Mouse (Mus musculus): ENCODE measurements around the gene Bicdl1. TPM values are rescaled to one million over a fixed set of nuclear protein-coding genes. Genes with fewer than 3 reads are reported as not detected.
A peak's percentile ranks its signal among the peaks of the same experiment; 100 is the strongest.

Gene Bicdl1
- polyA plus RNA-seq, 1 experiment, result 5.7 TPM

DNA sequence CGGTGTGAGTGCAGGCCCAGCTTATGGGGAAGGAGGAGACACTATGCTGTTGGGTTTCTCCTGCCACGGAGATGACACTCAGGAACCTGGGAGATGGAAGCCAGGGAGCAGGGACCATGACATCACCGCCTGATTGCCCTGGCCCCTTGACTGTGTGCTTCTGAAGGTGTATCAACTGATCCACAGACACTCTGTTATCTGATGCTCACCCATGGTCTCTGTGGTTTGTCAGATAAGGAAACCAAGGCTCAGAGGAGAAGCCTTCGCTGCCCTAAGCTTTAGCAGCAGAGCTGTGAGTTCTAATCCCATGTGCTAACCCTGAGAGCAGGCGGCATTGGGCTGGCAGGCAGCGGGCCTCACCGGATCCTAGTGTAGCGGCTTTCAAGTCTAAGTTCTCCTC is 97.4 kb downstream of the Bicdl1 start:
- Histone ChIP-seq H3K4me3 (ENCODE audit: insufficient read depth, low read length) (no peak overlapping the region), H3K27ac (ENCODE audit: insufficient read depth, low read length) (no peak overlapping the region), H3K4me1 (ENCODE audit: control insufficient read depth, insufficient read depth, low read length) (no peaks in the 10 kb centered on the region; the same call in none of the 2 replicates)
- TF ChIP-seq POLR2A (IDR thresholded peaks at IDR 0.05; ENCODE audit: low read depth, low read length) (no peak), CTCF (IDR thresholded peaks at IDR 0.05; ENCODE audit: borderline replicate concordance, insufficient read depth, low read length) (no peak)

DNA sequence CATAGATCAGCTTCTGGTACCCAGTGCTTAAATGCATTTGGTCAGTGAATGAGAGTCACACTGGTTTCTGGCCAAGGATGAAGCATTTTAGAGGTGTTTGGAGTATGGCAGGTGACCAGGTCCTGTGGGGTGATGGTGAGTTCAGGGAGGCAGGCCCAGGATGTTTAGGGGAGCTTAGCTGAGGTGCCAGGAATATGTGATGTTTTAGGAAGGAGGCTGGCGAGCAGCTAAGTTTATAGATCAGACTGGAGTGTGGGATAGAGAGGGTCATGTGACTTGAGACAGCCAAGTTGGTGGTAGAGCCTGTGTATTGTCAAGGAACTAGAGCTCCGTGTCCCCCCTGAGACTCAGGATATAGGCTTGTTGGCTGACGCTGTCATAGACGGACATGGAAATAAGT is 98.4 kb downstream of the Bicdl1 start:
- H3K27ac ChIP-seq (ENCODE audit: insufficient read depth, low read length), result no peak overlapping the region
- H3K4me1 ChIP-seq (ENCODE audit: control insufficient read depth, insufficient read depth, low read length), result no peaks in the 10 kb centered on the region; the same call in none of the 2 replicates
- no peak for TF ChIP-seq POLR2A (IDR thresholded peaks at IDR 0.05; ENCODE audit: low read depth, low read length)
- no peak for TF ChIP-seq CTCF (IDR thresholded peaks at IDR 0.05; ENCODE audit: borderline replicate concordance, insufficient read depth, low read length)
- peak overlapping the region; percentile 79 for H3K4me3 ChIP-seq (ENCODE audit: insufficient read depth, low read length)

DNA sequence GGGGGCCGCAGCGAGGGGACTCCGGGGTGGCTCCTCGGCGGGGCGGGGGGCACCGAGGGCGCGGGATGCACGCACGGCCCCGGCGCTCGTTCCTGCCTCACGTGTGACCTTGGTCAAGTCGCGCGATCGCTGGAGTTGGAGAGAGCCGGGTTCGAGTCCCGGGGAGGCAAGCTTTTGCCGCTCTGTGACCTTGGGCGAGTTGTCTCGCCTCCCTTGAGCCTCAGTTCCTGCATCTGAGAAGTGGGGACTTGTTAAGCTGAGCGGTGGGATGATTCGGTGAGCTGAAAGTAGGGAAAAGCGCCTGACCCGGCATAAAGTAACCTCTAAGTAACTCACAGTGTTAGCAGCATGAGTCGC is 99.1 kb downstream of the Bicdl1 start:
- TF ChIP-seq POLR2A (IDR thresholded peaks at IDR 0.05; ENCODE audit: low read depth, low read length) (no peak), CTCF (IDR thresholded peaks at IDR 0.05; ENCODE audit: borderline replicate concordance, insufficient read depth, low read length) (no peak)
- no peaks in the 10 kb centered on the region; the same call in none of the 2 replicates for H3K4me1 ChIP-seq (ENCODE audit: control insufficient read depth, insufficient read depth, low read length)
- H3K4me3 ChIP-seq (ENCODE audit: insufficient read depth, low read length), result peak overlapping the region; percentile 79
- no peak overlapping the region for H3K27ac ChIP-seq (ENCODE audit: insufficient read depth, low read length)

DNA sequence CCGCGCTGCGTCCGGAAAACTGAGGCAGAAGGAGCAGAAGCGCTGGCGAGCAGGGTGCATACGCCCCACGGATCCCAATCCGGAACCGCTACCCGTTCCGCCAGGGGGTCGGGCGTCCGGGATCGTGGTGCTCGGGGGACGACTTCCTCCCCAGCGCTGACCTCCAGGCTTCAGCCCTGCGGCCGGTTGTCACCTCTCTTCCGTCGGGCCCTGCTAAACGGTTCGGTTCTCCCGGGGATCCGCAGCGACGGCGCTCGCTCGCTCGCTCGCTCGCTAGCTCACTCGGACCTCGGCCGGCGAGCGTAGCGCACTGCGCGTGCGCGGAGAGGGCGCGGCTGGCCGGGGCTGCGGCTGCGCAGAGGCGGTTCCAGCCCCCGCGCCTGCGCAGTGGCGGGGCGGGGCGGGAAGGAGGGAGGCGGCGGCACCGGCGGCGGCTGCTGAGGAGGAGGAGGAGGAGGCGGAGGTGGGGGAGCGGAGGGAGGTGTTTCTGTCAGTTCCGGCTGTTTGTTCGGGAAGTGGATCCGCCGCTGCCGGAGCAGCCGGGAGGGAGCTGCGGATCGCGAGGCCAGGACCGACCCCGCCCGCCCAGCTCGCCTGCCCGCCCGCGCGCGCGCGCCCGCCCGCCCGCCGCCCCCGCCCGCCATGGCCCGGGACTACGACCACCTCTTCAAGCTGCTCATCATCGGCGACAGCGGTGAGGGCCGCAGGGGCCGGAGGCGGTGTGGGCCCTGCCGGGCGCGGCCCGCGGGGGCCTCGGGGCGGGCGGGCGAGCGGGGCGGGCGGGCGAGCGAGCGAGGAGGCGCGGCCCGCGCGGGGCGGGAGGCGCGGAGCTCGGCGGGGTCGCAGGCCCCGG is 99.7 kb downstream of the Bicdl1 start, which contains the start of gene Rab35:
TSS of gene Rab35 (plus strand) at position 404 of the 853 bp plus-strand sequence.
- Histone ChIP-seq H3K4me1 (ENCODE audit: control insufficient read depth, insufficient read depth, low read length) (no peaks in the 10 kb centered on the region; the same call in none of the 2 replicates), H3K27ac (ENCODE audit: insufficient read depth, low read length) (peak within 1 kb of the TSS; percentile 76), H3K4me3 (ENCODE audit: insufficient read depth, low read length) (peak within 1 kb of the TSS; percentile 79)
- no peak for TF ChIP-seq CTCF (IDR thresholded peaks at IDR 0.05; ENCODE audit: borderline replicate concordance, insufficient read depth, low read length)
- TF ChIP-seq POLR2A (IDR thresholded peaks at IDR 0.05; ENCODE audit: low read depth, low read length), result peak; percentile 80

DNA sequence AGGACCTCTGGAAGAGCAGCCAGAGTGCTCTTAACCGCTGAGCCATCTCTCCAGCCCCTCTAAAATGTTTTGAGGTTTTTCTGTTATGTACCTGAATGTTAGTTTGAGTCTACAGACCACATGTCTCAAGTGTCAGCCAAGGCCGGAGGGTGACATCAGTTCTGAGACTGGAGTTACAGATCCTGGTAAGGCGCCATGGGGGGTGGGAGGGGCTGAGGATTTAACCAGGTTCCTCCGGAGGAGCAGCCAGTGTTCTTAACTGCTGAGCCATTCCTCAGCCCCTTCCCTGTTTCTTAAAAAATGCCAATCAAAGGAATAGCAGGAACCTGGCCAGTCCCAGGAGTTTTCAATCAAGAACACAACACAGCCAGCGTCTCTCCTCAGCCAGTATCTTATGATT is 101.1 kb downstream of the Bicdl1 start:
- Histone ChIP-seq H3K27ac (ENCODE audit: insufficient read depth, low read length) (no peak overlapping the region), H3K4me3 (ENCODE audit: insufficient read depth, low read length) (peak overlapping the region; percentile 69), H3K4me1 (ENCODE audit: control insufficient read depth, insufficient read depth, low read length) (no peaks in the 10 kb centered on the region; the same call in none of the 2 replicates)
- no peak for TF ChIP-seq POLR2A (IDR thresholded peaks at IDR 0.05; ENCODE audit: low read depth, low read length)
- no peak for TF ChIP-seq CTCF (IDR thresholded peaks at IDR 0.05; ENCODE audit: borderline replicate concordance, insufficient read depth, low read length)

DNA sequence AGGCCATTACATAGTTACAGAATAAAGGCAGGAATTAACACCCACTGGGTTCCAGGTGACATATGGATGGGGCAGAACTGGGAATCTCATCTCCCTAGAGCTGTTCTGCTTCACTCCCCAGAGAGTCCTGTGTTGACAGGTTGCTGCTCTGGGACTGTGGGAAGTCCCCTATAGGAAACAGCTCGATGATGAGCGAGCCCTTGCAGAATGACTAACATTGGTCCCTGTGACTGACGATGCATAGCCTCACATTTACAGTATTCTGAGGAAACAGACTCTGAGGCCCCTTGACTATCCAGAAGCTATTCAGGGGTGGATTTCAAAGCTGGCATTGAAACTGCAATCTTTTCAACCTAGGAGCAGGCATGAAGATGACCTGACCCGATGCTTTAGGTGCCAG is 101.7 kb downstream of the Bicdl1 start:
- no peak for TF ChIP-seq POLR2A (IDR thresholded peaks at IDR 0.05; ENCODE audit: low read depth, low read length)
- TF ChIP-seq CTCF (IDR thresholded peaks at IDR 0.05; ENCODE audit: borderline replicate concordance, insufficient read depth, low read length), result no peak
- no peak overlapping the region for H3K4me3 ChIP-seq (ENCODE audit: insufficient read depth, low read length)
- no peak overlapping the region for H3K27ac ChIP-seq (ENCODE audit: insufficient read depth, low read length)
- no peaks in the 10 kb centered on the region; the same call in none of the 2 replicates for H3K4me1 ChIP-seq (ENCODE audit: control insufficient read depth, insufficient read depth, low read length)

DNA sequence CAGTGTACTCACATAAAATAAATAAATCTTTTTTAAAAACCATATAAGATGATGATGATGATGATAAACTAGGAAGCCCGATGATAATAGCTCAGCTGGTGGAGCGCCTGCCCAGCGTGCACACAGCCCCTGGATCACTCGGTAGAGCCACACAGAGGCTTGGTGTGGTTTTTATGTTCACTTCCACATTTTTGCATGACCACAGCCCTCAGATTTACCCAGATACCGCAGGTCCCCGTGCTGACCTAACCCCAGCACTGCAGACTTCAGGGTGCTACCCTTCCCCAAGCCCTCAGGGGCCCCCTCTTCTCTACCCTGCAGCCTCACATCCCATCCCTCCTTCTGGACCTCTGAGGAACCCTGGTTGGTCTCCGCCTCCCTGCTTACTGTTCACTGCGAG is 103.3 kb downstream of the Bicdl1 start:
- Histone ChIP-seq H3K4me3 (ENCODE audit: insufficient read depth, low read length) (no peak overlapping the region), H3K27ac (ENCODE audit: insufficient read depth, low read length) (no peak overlapping the region), H3K4me1 (ENCODE audit: control insufficient read depth, insufficient read depth, low read length) (no peaks in the 10 kb centered on the region; the same call in none of the 2 replicates)
- TF ChIP-seq POLR2A (IDR thresholded peaks at IDR 0.05; ENCODE audit: low read depth, low read length), result no peak

DNA sequence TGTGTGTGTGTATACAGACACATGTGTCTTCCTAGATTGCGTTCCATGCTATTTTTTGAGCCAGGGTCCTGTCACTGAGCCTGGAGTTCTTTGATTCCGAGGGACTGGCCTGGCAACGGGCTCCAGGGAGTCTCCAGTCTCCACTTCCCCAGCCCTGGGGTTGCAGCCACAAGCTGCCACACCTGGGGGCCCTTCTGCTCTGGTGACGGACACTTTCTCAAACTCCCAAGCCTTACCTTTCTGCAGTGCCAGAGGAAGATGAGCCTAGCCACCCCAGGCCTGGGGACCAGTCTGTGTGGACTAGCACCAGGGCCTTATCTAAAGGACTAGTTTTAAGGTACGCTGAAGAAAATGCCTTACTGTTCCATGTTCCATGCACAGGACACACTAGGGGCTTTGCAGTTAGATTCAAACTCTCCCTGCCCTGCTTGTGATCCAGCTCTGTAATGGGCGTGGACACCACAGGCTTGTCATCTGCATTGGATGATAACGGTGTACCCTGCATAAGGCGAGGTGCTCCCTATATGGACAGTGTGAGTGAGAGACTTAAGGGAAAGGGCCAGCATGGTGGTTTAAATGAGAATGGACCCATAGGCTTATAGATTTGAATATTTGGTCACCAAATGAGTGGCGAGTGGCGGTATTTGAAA is 105.1 kb downstream of the Bicdl1 start:
- Histone ChIP-seq H3K4me3 (ENCODE audit: insufficient read depth, low read length) (no peak overlapping the region), H3K4me1 (ENCODE audit: control insufficient read depth, insufficient read depth, low read length) (no peaks in the 10 kb centered on the region; the same call in 1 of the 2 replicates), H3K27ac (ENCODE audit: insufficient read depth, low read length) (no peak overlapping the region)
- no peak for TF ChIP-seq CTCF (IDR thresholded peaks at IDR 0.05; ENCODE audit: borderline replicate concordance, insufficient read depth, low read length)
- no peak for TF ChIP-seq POLR2A (IDR thresholded peaks at IDR 0.05; ENCODE audit: low read depth, low read length)

DNA sequence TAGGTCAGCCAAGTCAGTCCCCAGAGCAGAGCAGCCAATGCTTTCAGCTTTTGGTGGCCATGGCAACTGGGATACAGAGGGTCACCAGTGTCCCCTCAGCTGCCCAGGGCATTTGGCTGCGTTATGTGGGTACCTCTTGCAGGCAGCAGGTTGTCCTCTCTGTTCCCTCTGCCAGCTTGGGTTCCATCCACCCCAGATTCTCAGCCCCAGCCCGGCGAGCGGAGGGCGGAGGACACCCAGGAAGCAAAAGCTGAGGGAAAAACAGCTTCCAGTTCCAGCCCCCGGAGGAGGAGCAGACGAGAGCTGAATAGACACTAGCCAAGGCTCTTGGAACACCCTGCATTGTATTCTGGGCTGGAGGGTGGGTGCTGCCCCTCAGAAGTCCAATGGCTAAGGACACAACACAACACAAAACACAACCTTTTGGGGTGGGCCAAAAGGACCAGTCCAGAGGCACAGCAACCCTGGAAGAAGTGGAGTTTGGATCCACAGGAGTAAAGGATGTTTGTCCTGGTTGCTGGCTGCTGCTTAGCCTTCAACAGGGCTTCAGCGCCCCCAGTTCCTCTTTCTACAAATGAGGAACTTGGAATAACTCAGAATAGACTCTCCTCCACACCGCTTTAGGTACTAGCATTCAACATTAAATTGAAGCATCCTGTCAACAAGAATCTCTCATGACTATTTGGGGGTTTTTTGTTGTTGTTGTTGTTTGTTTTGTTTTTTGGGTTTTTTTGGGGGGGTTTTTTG is 107.6 kb downstream of the Bicdl1 start:
- H3K4me3 ChIP-seq (ENCODE audit: insufficient read depth, low read length), result no peak overlapping the region
- no peak overlapping the region for H3K27ac ChIP-seq (ENCODE audit: insufficient read depth, low read length)

More for the DNA sequence above, 107.6 kb downstream of the Bicdl1 start:
- TF ChIP-seq CTCF (IDR thresholded peaks at IDR 0.05; ENCODE audit: borderline replicate concordance, insufficient read depth, low read length), result no peak
- no peak for TF ChIP-seq POLR2A (IDR thresholded peaks at IDR 0.05; ENCODE audit: low read depth, low read length)
- no peaks in the 10 kb centered on the region for H3K4me1 ChIP-seq (ENCODE audit: control insufficient read depth, insufficient read depth, low read length)

Measured in embryonic fibroblast, embryonic 13.5 days (primary cell).